Mouse (Mus musculus) lung, embryonic 16.5 days (tissue): ENCODE data around the gene Ranbp3l. TPM values are rescaled to one million over a fixed set of nuclear protein-coding genes. Genes with fewer than 3 reads are reported as not detected.
"Not testable (repeated sequence)": the region's sequence is repeated elsewhere in the genome, so short reads cannot be mapped to it uniquely, and the experiment has no call there.

Experiments
- ATAC-seq: fragments of 200-750 bp; cut with Nextera tagmentation; 2 replicates; pipeline ENCODE4 v1.8.0; 2017; ENCODE audit warnings: low read depth, mild to moderate bottlenecking, moderate library complexity
- H3K27ac ChIP-seq: fragments of 300-500 bp; sonication (generic); 2 replicates; pipeline ENCODE4 v1.5.1; 2014; ENCODE audit warnings: mild to moderate bottlenecking, control low read depth, low read length
- H3K27me3 ChIP-seq: fragments of 300-500 bp; sonication (generic); 2 replicates; pipeline ENCODE4 v1.6.1; 2014; ENCODE audit warnings: low read depth, low read length, mixed read lengths; ENCODE audit not compliant: control insufficient read depth, insufficient read depth
- H3K36me3 ChIP-seq: fragments of 300-500 bp; sonication (generic); 2 replicates; pipeline ENCODE4 v1.6.1; 2014; ENCODE audit warnings: low read length; ENCODE audit not compliant: control insufficient read depth, insufficient read depth
- H3K4me1 ChIP-seq: fragments of 300-500 bp; sonication (generic); replicated peaks from 2 replicates; pipeline ENCODE4 v1.6.1; 2014; ENCODE audit warnings: low read length, mixed read lengths; ENCODE audit not compliant: control insufficient read depth, insufficient read depth
- H3K4me2 ChIP-seq: fragments of 300-500 bp; sonication (generic); 2 replicates; pipeline ENCODE4 v1.6.1; 2014; ENCODE audit warnings: low read depth, low read length, control low read depth
- H3K4me3 ChIP-seq: fragments of 300-500 bp; sonication (generic); 2 replicates; pipeline ENCODE4 v1.5.1; 2014; ENCODE audit warnings: mild to moderate bottlenecking, low read length, control low read depth
- H3K9ac ChIP-seq: fragments of 300-500 bp; sonication (generic); 2 replicates; pipeline ENCODE4 v1.6.1; 2014; ENCODE audit warnings: low read length, control low read depth
- H3K9me3 ChIP-seq: fragments of 300-500 bp; sonication (generic); 2 replicates; pipeline ENCODE4 v1.6.1; 2016; ENCODE audit warnings: low read length; ENCODE audit not compliant: control insufficient read depth
- WGBS: fragments of 180-500 bp; shearing (Covaris S2); extraction: QIAGEN DNeasy Blood & Tissue Kit; methylation state at CpG from one replicate; pipeline ENCODE4 v1.1.7; 2014; 5-methylcytosine and 5-hydroxymethylcytosine counted together
- polyA plus RNA-seq: library from polyadenylated mRNA; unstranded; fragments of >200 nt; fragmentation: Nextera tagmentation; extraction: Ambion mirVana; gene quantifications from 2 replicates; pipeline ENCODE4 v1.2.1, GENCODE M21; 2015

Ranbp3l gene
- polyA plus RNA-seq, 1 experiment from 2014 or later: 0.15 TPM

GRCm38 (mm10) chr15:8991859-8992838 is 24.4 kb downstream of the Ranbp3l start:
- H3K4me2 ChIP-seq: no peak overlapping the region
- no peak overlapping the region for H3K4me3 ChIP-seq
- H3K27me3 ChIP-seq: no peaks in the 10 kb centered on the region
- no peaks in the 10 kb centered on the region for H3K36me3 ChIP-seq
- no peak overlapping the region for H3K27ac ChIP-seq
- 56% methylated on average over 12 of the region's 12 CpGs for WGBS
- peak; percentile 51; the same call in 1 of the 2 replicates for ATAC-seq
- no peaks in the 10 kb centered on the region for H3K4me1 ChIP-seq
- no peak overlapping the region for H3K9ac ChIP-seq
- H3K9me3 ChIP-seq: no peaks in the 10 kb centered on the region

DNA sequence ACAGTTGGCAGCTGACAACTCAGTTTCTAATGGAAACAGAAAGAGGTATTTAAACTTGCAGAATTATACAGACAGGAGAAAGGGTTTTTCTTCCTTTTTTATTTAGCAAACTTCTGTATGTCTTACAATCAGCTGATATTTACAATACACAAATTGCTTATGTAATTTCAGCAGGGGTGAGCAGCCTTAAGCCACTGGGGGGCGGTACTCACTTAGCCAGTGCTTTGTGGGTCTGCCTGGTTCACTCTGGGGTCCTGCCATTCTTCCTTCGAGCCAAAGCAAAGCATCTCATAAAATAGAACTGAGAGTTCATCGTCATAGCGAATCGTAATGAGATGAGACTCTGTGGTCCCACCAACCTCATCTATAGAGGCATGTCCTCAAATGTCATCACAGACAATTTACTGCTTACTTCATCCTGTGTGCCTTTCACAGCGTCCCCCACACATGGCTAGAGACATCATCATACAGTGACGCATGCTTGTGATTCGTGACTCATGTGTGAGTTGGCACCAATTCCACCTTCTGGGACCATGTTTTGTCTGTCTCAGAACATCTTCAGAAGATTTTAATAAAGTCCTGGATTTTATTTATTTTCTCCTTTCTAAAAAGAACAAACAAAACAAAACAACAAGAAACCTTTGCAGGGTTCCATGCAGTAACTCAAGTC is 27.0 kb downstream of the Ranbp3l start:
- no peak overlapping the region for H3K27ac ChIP-seq
- H3K4me3 ChIP-seq: no peak overlapping the region
- no peaks in the 10 kb centered on the region for H3K4me1 ChIP-seq
- no peak overlapping the region for H3K4me2 ChIP-seq
- WGBS: 73% methylated on average over 8 of the region's 8 CpGs
- no peaks in the 10 kb centered on the region for H3K9me3 ChIP-seq
- H3K9ac ChIP-seq: no peak overlapping the region
- no peak for ATAC-seq
- no peaks in the 10 kb centered on the region for H3K27me3 ChIP-seq
- no peaks in the 10 kb centered on the region for H3K36me3 ChIP-seq

DNA sequence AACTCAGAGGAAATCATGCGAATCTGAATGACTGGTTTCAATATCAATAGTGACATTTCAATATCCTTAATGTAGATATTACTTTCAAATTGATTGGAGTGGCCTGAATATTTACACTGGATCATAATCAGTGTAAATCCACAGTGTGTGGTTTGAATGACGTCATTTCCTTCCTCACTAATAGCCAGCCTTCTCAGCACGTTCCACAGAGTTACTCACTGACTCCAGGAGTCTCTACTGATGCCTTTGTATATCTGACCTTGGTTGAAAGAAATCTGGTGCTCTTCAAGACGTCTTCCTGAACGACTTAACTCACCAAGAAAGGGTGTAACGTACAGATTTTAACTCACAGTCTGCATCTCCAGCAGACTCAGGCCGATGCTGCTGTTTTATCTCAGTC is 27.7 kb downstream of the Ranbp3l start:
- Histone ChIP-seq H3K36me3 (no peaks in the 10 kb centered on the region), H3K27me3 (no peaks in the 10 kb centered on the region), H3K9ac (no peak overlapping the region), H3K4me1 (no peaks in the 10 kb centered on the region), H3K4me2 (no peak overlapping the region), H3K9me3 (no peaks in the 10 kb centered on the region), H3K4me3 (no peak overlapping the region), H3K27ac (no peak overlapping the region)
- no peak for ATAC-seq
- 35% methylated on average over 7 of the region's 7 CpGs for WGBS

DNA sequence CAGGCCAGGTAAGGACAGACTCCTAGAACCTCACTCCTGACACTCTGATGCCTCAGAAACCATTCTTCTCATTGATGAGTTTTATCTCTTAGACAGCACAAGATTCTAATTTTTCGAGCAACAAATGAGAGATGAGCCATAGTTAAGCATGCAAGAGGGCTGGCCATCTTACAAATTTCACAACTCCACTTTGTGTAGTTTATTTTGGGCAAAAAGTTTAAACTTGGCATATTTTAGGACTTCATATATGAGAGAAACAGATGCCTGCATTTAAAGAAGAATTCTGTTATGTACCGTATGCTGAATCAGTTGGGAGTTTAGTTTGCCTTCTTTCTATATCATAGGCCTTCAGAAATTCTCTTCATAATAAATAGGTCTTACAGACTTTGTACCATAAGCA is 35.0 kb downstream of the Ranbp3l start:
- WGBS: 79% methylated on average over 2 of the region's 2 CpGs
- Histone ChIP-seq H3K9me3 (no peaks in the 10 kb centered on the region), H3K27me3 (no peaks in the 10 kb centered on the region), H3K4me3 (no peak overlapping the region), H3K27ac (no peak overlapping the region), H3K9ac (no peak overlapping the region), H3K36me3 (no peaks in the 10 kb centered on the region), H3K4me1 (no peaks in the 10 kb centered on the region), H3K4me2 (no peak overlapping the region)
- ATAC-seq: no peak

- H3K27ac ChIP-seq: no peak overlapping the region
- no peak for ATAC-seq
- H3K36me3 ChIP-seq: no peaks in the 10 kb centered on the region
- H3K9me3 ChIP-seq: no peaks in the 10 kb centered on the region
- 62% methylated on average over 6 of the region's 6 CpGs for WGBS
- no peak overlapping the region for H3K4me3 ChIP-seq
- H3K27me3 ChIP-seq: no peaks in the 10 kb centered on the region
- H3K9ac ChIP-seq: no peak overlapping the region
- no peaks in the 10 kb centered on the region for H3K4me1 ChIP-seq
- no peak overlapping the region for H3K4me2 ChIP-seq
Measured at GRCm38 (mm10) chr15:9009196-9009595, 41.4 kb downstream of the Ranbp3l start.

DNA sequence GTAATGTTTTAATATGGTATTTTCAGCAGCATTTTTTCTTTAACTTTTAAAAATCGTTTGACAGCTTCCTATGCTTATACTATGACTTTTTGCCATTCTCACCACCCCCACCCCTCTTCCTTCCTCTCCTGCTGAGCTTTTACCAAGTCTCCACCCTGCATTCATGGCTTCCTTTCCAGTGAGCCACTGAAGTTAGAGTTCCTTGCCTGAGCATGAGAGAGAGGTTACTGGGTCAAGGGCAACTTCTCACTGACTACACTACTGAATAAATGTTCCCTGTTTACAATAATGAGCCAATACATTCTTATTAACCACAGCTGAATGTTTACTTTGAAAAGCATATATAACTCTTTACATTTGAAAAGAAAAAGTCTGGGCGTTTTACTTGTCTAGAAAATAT is 46.8 kb downstream of the Ranbp3l start:
- Histone ChIP-seq H3K4me1 (no peaks in the 10 kb centered on the region), H3K4me3 (no peak overlapping the region), H3K36me3 (no peaks in the 10 kb centered on the region), H3K27me3 (no peaks in the 10 kb centered on the region), H3K9ac (no peak overlapping the region), H3K9me3 (peaks cover 3% of the 10 kb centered on the region), H3K4me2 (no peak overlapping the region), H3K27ac (no peak overlapping the region)
- 27% methylated on average over 2 of the region's 2 CpGs for WGBS
- no peak for ATAC-seq

GRCm38 (mm10) chr15:9015496-9015895 is 47.7 kb downstream of the Ranbp3l start:
- H3K36me3 ChIP-seq, ATAC-seq: not testable (repeated sequence)
- WGBS: 80% methylated on average over 6 of the region's 6 CpGs

DNA sequence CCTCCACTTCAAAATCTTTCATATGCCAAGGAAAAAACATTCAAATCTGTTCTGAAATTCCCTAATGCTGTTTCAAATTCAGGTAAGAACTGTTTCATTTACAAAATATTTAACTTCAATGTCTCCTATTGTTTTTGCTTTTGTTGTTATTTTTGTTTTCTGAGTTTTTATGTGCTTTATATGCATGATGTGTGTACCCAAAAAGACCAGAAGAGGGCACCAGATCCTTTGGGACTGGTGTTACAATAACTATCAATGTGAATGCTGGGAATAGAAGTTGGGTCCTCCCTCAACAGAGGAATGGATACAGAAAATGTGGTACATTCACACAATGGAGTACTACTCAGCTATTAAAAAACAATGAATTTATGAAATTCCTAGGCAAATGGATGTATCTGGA is 88.0 kb downstream of the Ranbp3l start:
- no peaks in the 10 kb centered on the region for H3K9me3 ChIP-seq
- no peaks in the 10 kb centered on the region for H3K4me1 ChIP-seq
- no peak overlapping the region for H3K27ac ChIP-seq
- no peaks in the 10 kb centered on the region for H3K27me3 ChIP-seq
- no peak overlapping the region for H3K4me2 ChIP-seq
- no peak for ATAC-seq
- H3K9ac ChIP-seq: no peak overlapping the region
- no peaks in the 10 kb centered on the region for H3K36me3 ChIP-seq
- H3K4me3 ChIP-seq: no peak overlapping the region

More at GRCm38 (mm10) chr15:9015496-9015895, 47.7 kb downstream of the Ranbp3l start:
- not testable (repeated sequence) for H3K27ac ChIP-seq, H3K27me3 ChIP-seq, H3K4me3 ChIP-seq, H3K9ac ChIP-seq, H3K9me3 ChIP-seq, H3K4me2 ChIP-seq, H3K4me1 ChIP-seq

DNA sequence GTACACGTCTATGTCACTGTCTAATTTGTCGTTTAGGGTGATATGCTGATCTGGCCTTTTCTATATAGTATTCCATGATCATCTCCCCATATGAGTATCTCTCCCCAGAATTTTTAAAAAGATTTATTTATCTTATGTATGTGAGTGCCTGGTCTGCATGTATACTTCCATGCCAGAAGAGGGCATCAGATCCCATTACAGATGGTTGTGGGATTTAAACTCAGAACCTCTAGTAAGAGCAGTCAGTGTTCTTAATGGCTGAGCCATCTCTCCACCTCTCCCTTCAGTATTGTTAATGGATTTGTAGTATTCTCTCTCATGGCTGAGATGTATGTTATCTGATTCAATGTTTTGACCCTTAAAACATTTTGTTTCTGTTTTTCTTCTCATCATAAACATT is 92.1 kb downstream of the Ranbp3l start:
- no peak overlapping the region for H3K4me3 ChIP-seq
- ATAC-seq: no peak
- H3K27me3 ChIP-seq: no peaks in the 10 kb centered on the region
- no peak overlapping the region for H3K9ac ChIP-seq
- WGBS: 82% methylated on average over 2 of the region's 2 CpGs
- H3K4me2 ChIP-seq: no peak overlapping the region
- H3K36me3 ChIP-seq: no peaks in the 10 kb centered on the region
- no peaks in the 10 kb centered on the region for H3K9me3 ChIP-seq
- H3K4me1 ChIP-seq: no peaks in the 10 kb centered on the region
- no peak overlapping the region for H3K27ac ChIP-seq
